Mouse (Mus musculus) bone marrow, adult 2 months (tissue): ENCODE measurements around the gene Usp2.

Source experiments
- CTCF ChIP-seq: fragments of 200-500 bp; IDR thresholded peaks from 2 replicates; pipeline ENCODE4 v1.5.1; 2011; ENCODE audit warnings: low read length, control low read depth; ENCODE audit not compliant: control insufficient read depth, insufficient read depth
- POLR2A ChIP-seq: fragments of 200-500 bp; IDR thresholded peaks from 2 replicates; pipeline ENCODE4 v1.6.1; 2011; ENCODE audit warnings: low read depth, mild to moderate bottlenecking, control low read depth, low read length, borderline replicate concordance; ENCODE audit not compliant: control insufficient read depth

GRCm38 (mm10) chr9:44071914-44072598 is 5.2 kb downstream of the Usp2 start:
- TF ChIP-seq CTCF (no peak), POLR2A (no peak)
